In the genomic region with DNA sequence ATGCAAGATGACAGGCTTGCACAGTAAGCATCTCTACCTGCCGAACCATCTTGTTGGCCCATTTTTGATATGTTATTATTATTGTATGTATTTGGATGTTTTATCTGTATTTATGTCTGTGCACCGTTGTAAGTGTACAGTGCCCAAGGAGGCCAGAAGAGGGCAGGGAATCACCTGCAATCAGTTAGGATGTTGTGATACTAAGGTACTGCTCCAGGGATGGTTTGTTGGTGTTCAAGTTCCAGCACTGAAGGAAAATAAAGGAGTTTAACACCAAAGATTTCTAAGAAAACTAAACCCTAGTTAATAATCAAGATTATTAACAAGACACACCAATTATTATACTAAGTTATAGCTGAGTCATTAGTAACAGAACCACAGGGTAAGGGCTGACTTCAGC, we compare ENCODE assay signal across 13 mouse cellular contexts.
"Had no signal": no experiment of that assay in that cellular context is flagged by ENCODE, and none has a peak within 500 bp of the region (broad histone marks: within the 10 kb centered on the region; RNA-seq: fewer than 3 reads in every experiment).

No protein-coding gene starts in this region.

- H3K27ac ChIP-seq: hindbrain, embryonic 15.5 days; limb, embryonic 13.5 days; lung, embryonic 15.5 days; midbrain, embryonic 10.5 days; neural tube, embryonic 15.5 days; stomach, postnatal 0 days had no signal

- H3K4me3 ChIP-seq: hindbrain, embryonic 15.5 days; limb, embryonic 13.5 days; lung, embryonic 15.5 days; midbrain, embryonic 10.5 days; myocyte; neural tube, embryonic 15.5 days had no signal

- H3K4me2 ChIP-seq: hindbrain, embryonic 15.5 days; limb, embryonic 13.5 days; lung, embryonic 15.5 days; neural tube, embryonic 15.5 days had no signal

- H3K9me3 ChIP-seq: hindbrain, embryonic 15.5 days; limb, embryonic 13.5 days; lung, embryonic 15.5 days; midbrain, embryonic 10.5 days; neural tube, embryonic 15.5 days had no signal

- H3K27me3 ChIP-seq: hindbrain, embryonic 15.5 days; limb, embryonic 13.5 days; lung, embryonic 15.5 days; neural tube, embryonic 15.5 days had no signal

- H3K9ac ChIP-seq: hindbrain, embryonic 15.5 days; limb, embryonic 13.5 days; lung, embryonic 15.5 days; neural tube, embryonic 15.5 days had no signal

- DNase-seq: left cerebral cortex, postnatal 4 days; lung, postnatal 4 days; midbrain, embryonic 14.5 days; right cerebral cortex, adult 18-20 months; right cerebral cortex, postnatal 25 days; thymus, postnatal 4 days had no signal

- H3K4me1 ChIP-seq: hindbrain, embryonic 15.5 days; lung, embryonic 15.5 days; midbrain, embryonic 10.5 days; neural tube, embryonic 15.5 days had no signal
